Mouse (Mus musculus): ENCODE results near the gene Ehbp1. TPM values are rescaled to one million over a fixed set of nuclear protein-coding genes. Genes with fewer than 3 reads are reported as not detected.

The Ehbp1 gene
- polyA plus RNA-seq, 1 experiment from 2014 or later: 13.6 TPM

GRCm38 (mm10) chr11:22033582-22033981 lies 308.5 kb downstream of the Ehbp1 start:
- no peak for ATAC-seq (ENCODE audit: low FRiP score, low read depth)
- 95% methylated on average over 3 of the region's 3 CpGs for WGBS

GRCm38 (mm10) chr11:22020602-22021001 lies 321.5 kb downstream of the Ehbp1 start:
- Histone ChIP-seq H3K4me3 (no peak overlapping the region), H3K36me3 (peaks cover 15% of the 10 kb centered on the region), H3K9me3 (no peaks in the 10 kb centered on the region), H3K27me3 (no peaks in the 10 kb centered on the region), H3K4me2 (replicated peaks) (no peak overlapping the region), H3K27ac (no peak overlapping the region), H3K9ac (no peak overlapping the region), H3K4me1 (no peaks in the 10 kb centered on the region)
- 93% methylated on average over 2 of the region's 2 CpGs for WGBS
- ATAC-seq (ENCODE audit: low FRiP score, low read depth): no peak

More at GRCm38 (mm10) chr11:22033582-22033981, 308.5 kb downstream of the Ehbp1 start:
- Histone ChIP-seq H3K4me1 (no peaks in the 10 kb centered on the region), H3K4me2 (replicated peaks) (no peak overlapping the region), H3K36me3 (0 out of 2 replicates have a peak, but pooled peaks cover 2% of the 10 kb centered on the region), H3K27me3 (no peaks in the 10 kb centered on the region), H3K4me3 (no peak overlapping the region), H3K9ac (no peak overlapping the region), H3K9me3 (no peaks in the 10 kb centered on the region), H3K27ac (no peak overlapping the region)

- Histone ChIP-seq H3K4me2 (replicated peaks) (no peak overlapping the region), H3K4me3 (no peak overlapping the region), H3K27ac (no peak overlapping the region), H3K9ac (no peak overlapping the region), H3K4me1 (no peaks in the 10 kb centered on the region), H3K27me3 (no peaks in the 10 kb centered on the region), H3K36me3 (peaks cover 8% of the 10 kb centered on the region), H3K9me3 (no peaks in the 10 kb centered on the region)
- 71% methylated on average over 8 of the region's 8 CpGs for WGBS
- no peak for ATAC-seq (ENCODE audit: low FRiP score, low read depth)
These were observed 324.6 kb downstream of the Ehbp1 start for GRCm38 (mm10) chr11:22017444-22017843.

- ATAC-seq (ENCODE audit: low FRiP score, low read depth): no peak
- Histone ChIP-seq H3K27me3 (0 out of 2 replicates have a peak, but pooled peaks cover under 1% of the 10 kb centered on the region), H3K9ac (no peak overlapping the region), H3K36me3 (peaks cover 3% of the 10 kb centered on the region; the same call in 1 of the 2 replicates), H3K9me3 (no peaks in the 10 kb centered on the region), H3K4me2 (replicated peaks) (no peak overlapping the region), H3K27ac (no peak overlapping the region), H3K4me3 (no peak overlapping the region), H3K4me1 (no peaks in the 10 kb centered on the region)
- 78% methylated on average over 3 of the region's 3 CpGs for WGBS
These were observed 325.8 kb downstream of the Ehbp1 start for GRCm38 (mm10) chr11:22016341-22016740.

GRCm38 (mm10) chr11:22008817-22009216 lies 333.3 kb downstream of the Ehbp1 start:
- H3K27ac ChIP-seq: no peak overlapping the region
- peaks cover 16% of the 10 kb centered on the region for H3K4me1 ChIP-seq
- no peak for ATAC-seq (ENCODE audit: low FRiP score, low read depth)
- H3K4me2 ChIP-seq (replicated peaks): no peak overlapping the region
- no peaks in the 10 kb centered on the region for H3K9me3 ChIP-seq
- H3K36me3 ChIP-seq: no peaks in the 10 kb centered on the region
- H3K27me3 ChIP-seq: peaks cover 65% of the 10 kb centered on the region
- H3K9ac ChIP-seq: no peak overlapping the region
- 26% methylated on average over 2 of the region's 2 CpGs for WGBS
- no peak overlapping the region for H3K4me3 ChIP-seq

- no peak overlapping the region for H3K27ac ChIP-seq
- 3% methylated on average over 10 of the region's 10 CpGs for WGBS
- H3K4me3 ChIP-seq: 0 out of 2 replicates have a peak overlapping the region, but pooled peaks have one; percentile 16
- peaks cover 21% of the 10 kb centered on the region for H3K4me1 ChIP-seq
- no peaks in the 10 kb centered on the region for H3K36me3 ChIP-seq
- peaks cover 71% of the 10 kb centered on the region for H3K27me3 ChIP-seq
- H3K4me2 ChIP-seq (replicated peaks): peak overlapping the region; percentile 25
- ATAC-seq (ENCODE audit: low FRiP score, low read depth): no peak
- H3K9me3 ChIP-seq: no peaks in the 10 kb centered on the region
- no peak overlapping the region for H3K9ac ChIP-seq
These were observed 333.9 kb downstream of the Ehbp1 start for GRCm38 (mm10) chr11:22008129-22008596.

GRCm38 (mm10) chr11:22007781-22008110 lies 334.3 kb downstream of the Ehbp1 start:
- H3K9me3 ChIP-seq: no peaks in the 10 kb centered on the region
- no peak overlapping the region for H3K27ac ChIP-seq
- H3K27me3 ChIP-seq: peaks cover 71% of the 10 kb centered on the region
- 2% methylated on average over 6 of the region's 6 CpGs for WGBS
- H3K4me3 ChIP-seq: peak overlapping the region; percentile 16; the same call in 1 of the 2 replicates
- H3K9ac ChIP-seq: no peak overlapping the region
- H3K4me2 ChIP-seq (replicated peaks): peak overlapping the region; percentile 34
- H3K4me1 ChIP-seq: peaks cover 25% of the 10 kb centered on the region
- H3K36me3 ChIP-seq: no peaks in the 10 kb centered on the region
- ATAC-seq (ENCODE audit: low FRiP score, low read depth): no peak

- Histone ChIP-seq H3K9me3 (no peaks in the 10 kb centered on the region), H3K27me3 (peaks cover 71% of the 10 kb centered on the region), H3K9ac (no peak overlapping the region), H3K4me3 (peak overlapping the region; percentile 16; the same call in 1 of the 2 replicates), H3K4me2 (replicated peaks) (peak overlapping the region; percentile 34), H3K36me3 (no peaks in the 10 kb centered on the region), H3K27ac (no peak overlapping the region), H3K4me1 (peaks cover 30% of the 10 kb centered on the region)
- ATAC-seq (ENCODE audit: low FRiP score, low read depth): no peak
- whole genome bisulfite sequencing: 5% methylated on average over 20 of the region's 20 CpGs
These were observed 334.9 kb downstream of the Ehbp1 start for GRCm38 (mm10) chr11:22007088-22007780.

- Histone ChIP-seq H3K4me1 (peaks cover 36% of the 10 kb centered on the region), H3K36me3 (no peaks in the 10 kb centered on the region), H3K9me3 (no peaks in the 10 kb centered on the region), H3K4me3 (peak overlapping the region; percentile 16; the same call in 1 of the 2 replicates), H3K27me3 (peaks cover 76% of the 10 kb centered on the region), H3K4me2 (replicated peaks) (no peak overlapping the region), H3K27ac (no peak overlapping the region), H3K9ac (no peak overlapping the region)
- no peak for ATAC-seq (ENCODE audit: low FRiP score, low read depth)
- WGBS: 24% methylated on average over 12 of the region's 12 CpGs
These were observed 335.5 kb downstream of the Ehbp1 start for GRCm38 (mm10) chr11:22006471-22007087.

GRCm38 (mm10) chr11:22005281-22005870 lies 336.7 kb downstream of the Ehbp1 start:
- H3K4me1 ChIP-seq: peaks cover 47% of the 10 kb centered on the region
- no peak for ATAC-seq (ENCODE audit: low FRiP score, low read depth)
- 11% methylated on average over 9 of the region's 9 CpGs for WGBS
- H3K27ac ChIP-seq: no peak overlapping the region
- H3K27me3 ChIP-seq: peaks cover 79% of the 10 kb centered on the region
- no peaks in the 10 kb centered on the region for H3K9me3 ChIP-seq
- H3K9ac ChIP-seq: no peak overlapping the region
- H3K4me3 ChIP-seq: no peak overlapping the region
- no peaks in the 10 kb centered on the region for H3K36me3 ChIP-seq
- no peak overlapping the region for H3K4me2 ChIP-seq (replicated peaks)

GRCm38 (mm10) chr11:22004331-22004841 lies 337.7 kb downstream of the Ehbp1 start:
- Histone ChIP-seq H3K4me3 (peak overlapping the region; percentile 11; the same call in 1 of the 2 replicates), H3K36me3 (no peaks in the 10 kb centered on the region), H3K9ac (no peak overlapping the region), H3K27me3 (peaks cover 83% of the 10 kb centered on the region), H3K27ac (no peak overlapping the region), H3K9me3 (no peaks in the 10 kb centered on the region), H3K4me2 (replicated peaks) (peak overlapping the region; percentile 42), H3K4me1 (peaks cover 48% of the 10 kb centered on the region)
- 2% methylated on average over 18 of the region's 18 CpGs for WGBS
- peak; percentile 16; the same call in 1 of the 2 replicates for ATAC-seq (ENCODE audit: low FRiP score, low read depth)

All from limb, embryonic 13.5 days (tissue).